Mouse (Mus musculus) neutrophil, adult 83 days (primary cell): ENCODE data around the gene Eva1b. TPM values are rescaled to one million over a fixed set of nuclear protein-coding genes. Genes with fewer than 3 reads are reported as not detected.

Source experiments
- total RNA-seq, 2 experiments: library from RNA; stranded (reverse); gene quantifications; one replicate each; pipeline ENCODE4 v1.2.4; 2023

The Eva1b gene
- 1 to 10 TPM; 1.5 to 2.8 TPM for total RNA-seq

GRCm38 (mm10) chr4:126147533-126148160 lies at the start of gene Eva1b:
Gene Eva1b (plus strand): TSS chr4:126147744.

GRCm38 (mm10) chr4:126103590-126104068 lies 43.9 kb upstream of the Eva1b start, which contains the start of gene Stk40:
Gene Stk40 (plus strand): TSS chr4:126103957.

GRCm38 (mm10) chr4:126163067-126163659 lies 15.6 kb downstream of the Eva1b start, which contains the start of gene Sh3d21:
Gene Sh3d21 (minus strand): TSS chr4:126163491.

Other genes starting within 250 kb of the Eva1b start
- 1,000 to 10,000 TPM in 1 of 2 experiments, 100 to 1,000 TPM in 1; 994 to 1,173 TPM for gene Csf3r, start 123.2 kb upstream of the Eva1b start, total RNA-seq
- 10 to 100 TPM; 41.7 to 42.0 TPM for gene Mrps15, start 100.8 kb upstream of the Eva1b start, total RNA-seq
- 10 to 100 TPM in 1 of 2 experiments, 1 to 10 TPM in 1; 7.3 to 11.1 TPM for gene Oscp1, start 89.2 kb upstream of the Eva1b start, total RNA-seq
- 10 to 100 TPM; 30.0 TPM for gene Lsm10, start 51.1 kb upstream of the Eva1b start, total RNA-seq
- gene Stk40, start 43.8 kb upstream of the Eva1b start, total RNA-seq: 10 to 100 TPM; 59.0 to 63.9 TPM
- under 1 TPM; 0.20 to 0.46 TPM for gene Sh3d21, start 15.7 kb downstream of the Eva1b start, total RNA-seq
- 100 to 1,000 TPM; 223 to 234 TPM for gene Thrap3, start 55.0 kb downstream of the Eva1b start, total RNA-seq
- 100 to 1,000 TPM in 1 of 2 experiments, 10 to 100 TPM in 1; 93.0 to 105 TPM for gene Map7d1, start 108.6 kb downstream of the Eva1b start, total RNA-seq
- gene Trappc3, start 114.6 kb downstream of the Eva1b start, total RNA-seq: 10 to 100 TPM; 31.3 to 33.9 TPM
- not detected for gene Col8a2, start 139.0 kb downstream of the Eva1b start, total RNA-seq
- 10 to 100 TPM; 12.8 to 14.2 TPM for gene Adprhl2, start 174.0 kb downstream of the Eva1b start, total RNA-seq
- gene Tekt2, start 177.9 kb downstream of the Eva1b start, total RNA-seq: not detected